Mouse (Mus musculus) left cerebral cortex, postnatal 4 days (tissue): Measurements from ENCODE around the gene Grid1. TPM values are rescaled to one million over a fixed set of nuclear protein-coding genes. Genes with fewer than 3 reads are reported as not detected.

Experiments
- DNase-seq: peaks from one replicate; pipeline ENCODE4 v3.0.0-alpha.2; 2022
- intact Hi-C: fragments of 180-260 bp; cut with DNase I; formaldehyde crosslinking; loops from one replicate; pipeline ENCODE4 v1.15.1; 2025
- total RNA-seq, 2 experiments: library from RNA; stranded (reverse); gene quantifications; 2 replicates each; pipeline ENCODE4 v1.2.3; 2021

Grid1 gene
- total RNA-seq, 2 experiments from 2014 or later, result 42.9 to 51.1 TPM

DNA sequence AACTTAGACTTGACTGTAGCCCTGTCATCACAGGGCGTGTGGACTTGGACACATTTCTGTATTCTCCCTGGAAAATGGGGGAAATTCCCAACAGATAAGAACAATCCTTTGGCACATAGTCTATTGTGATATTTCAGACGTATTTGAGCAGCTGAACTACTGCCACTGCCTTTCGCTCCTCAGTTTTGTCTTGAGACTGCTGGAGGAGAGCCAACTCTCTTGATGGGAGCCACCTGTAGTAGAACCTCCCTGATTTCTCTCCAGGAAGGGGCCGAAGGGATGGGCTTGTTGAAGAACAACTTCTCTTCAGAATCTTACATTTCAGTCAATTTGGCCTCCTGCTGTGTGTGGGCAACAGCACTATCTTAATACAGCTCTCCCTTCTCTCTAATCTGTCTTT lies 276.2 kb downstream of the Grid1 start:
- intact Hi-C loops, result no loop called here
- DNase-seq, result no peak

DNA sequence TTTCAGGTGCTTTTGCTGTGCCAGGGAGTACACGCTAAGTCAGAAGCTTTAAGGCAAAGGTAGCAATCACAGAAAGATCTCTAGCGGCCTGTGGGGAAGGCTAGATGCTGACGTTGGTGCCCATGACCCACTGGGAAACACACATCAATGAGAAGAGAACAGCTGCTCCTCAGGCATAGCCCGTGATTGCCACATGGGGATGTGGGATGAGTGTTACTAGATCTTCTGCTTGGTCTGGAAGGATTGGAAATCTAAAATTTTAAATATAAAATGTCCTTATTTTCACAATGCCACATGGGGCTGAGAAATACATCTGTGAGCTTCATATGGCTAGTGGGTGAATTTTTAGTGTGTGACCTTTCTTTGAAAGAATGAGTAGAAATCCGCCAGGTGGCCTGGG lies 277.3 kb downstream of the Grid1 start:
- DNase-seq, result no peak
- intact Hi-C loops, result no loop called here

DNA sequence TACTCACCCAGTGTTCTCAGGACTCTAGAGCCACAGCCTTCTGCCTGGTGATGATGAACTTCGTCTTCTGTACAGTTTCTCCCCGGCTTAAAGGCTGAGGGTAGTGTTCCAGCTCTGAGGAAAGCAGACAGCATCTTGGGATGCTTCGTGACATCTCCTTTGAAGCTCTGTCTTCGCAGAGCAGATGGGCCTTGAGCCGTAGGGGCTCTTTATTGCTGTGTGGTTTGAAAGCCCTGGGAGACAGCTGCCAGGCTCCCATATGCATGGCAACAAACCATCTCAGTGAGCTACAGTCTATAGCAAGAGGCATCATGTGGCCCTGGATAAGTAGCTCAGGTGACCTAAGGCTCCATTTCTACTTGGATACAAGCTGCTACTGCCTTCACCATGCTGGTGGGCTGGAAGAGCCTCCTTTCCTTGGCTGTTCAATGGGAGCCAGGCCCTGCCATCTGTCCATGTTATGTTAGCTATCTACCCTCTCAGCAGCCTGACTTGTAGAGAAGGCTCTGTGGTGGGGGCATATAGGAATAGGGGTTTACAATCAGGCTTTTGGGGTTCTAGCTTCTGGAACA lies 283.8 kb downstream of the Grid1 start:
- DNase-seq, result peak; percentile 24
- intact Hi-C loops, result no loop called here

- intact Hi-C loops, result no loop called here
- no peak for DNase-seq
Observed at GRCm38 (mm10) chr14:35107596-35107995, 287.7 kb downstream of the Grid1 start.

GRCm38 (mm10) chr14:35110928-35111327 lies 291.0 kb downstream of the Grid1 start:
- intact Hi-C loops, result no loop called here
- peak; percentile 61 for DNase-seq

GRCm38 (mm10) chr14:35112327-35113275 lies 292.7 kb downstream of the Grid1 start:
- DNase-seq, result peak; percentile 17

DNA sequence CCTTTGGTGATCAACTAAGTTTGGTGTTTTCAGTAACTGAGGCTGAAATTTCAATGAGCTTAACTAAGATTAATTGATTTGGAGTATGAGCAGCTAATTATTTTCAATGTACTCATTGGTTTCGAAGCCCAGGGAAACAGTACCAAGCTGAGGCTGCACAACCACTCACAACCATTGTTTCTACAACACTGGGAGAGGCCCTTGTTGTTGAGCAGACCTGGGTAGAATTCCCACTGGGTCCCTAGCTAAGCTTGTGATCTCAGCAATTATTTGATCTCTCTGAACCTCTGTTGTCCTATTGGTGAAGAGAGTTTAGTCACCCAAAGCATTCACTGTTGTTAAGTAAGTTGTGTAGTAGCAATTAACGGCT lies 293.4 kb downstream of the Grid1 start:
- no peak for DNase-seq
- intact Hi-C loops, result no loop called here

More at GRCm38 (mm10) chr14:35112327-35113275, 292.7 kb downstream of the Grid1 start:
- intact Hi-C loops, result no loop called here

DNA sequence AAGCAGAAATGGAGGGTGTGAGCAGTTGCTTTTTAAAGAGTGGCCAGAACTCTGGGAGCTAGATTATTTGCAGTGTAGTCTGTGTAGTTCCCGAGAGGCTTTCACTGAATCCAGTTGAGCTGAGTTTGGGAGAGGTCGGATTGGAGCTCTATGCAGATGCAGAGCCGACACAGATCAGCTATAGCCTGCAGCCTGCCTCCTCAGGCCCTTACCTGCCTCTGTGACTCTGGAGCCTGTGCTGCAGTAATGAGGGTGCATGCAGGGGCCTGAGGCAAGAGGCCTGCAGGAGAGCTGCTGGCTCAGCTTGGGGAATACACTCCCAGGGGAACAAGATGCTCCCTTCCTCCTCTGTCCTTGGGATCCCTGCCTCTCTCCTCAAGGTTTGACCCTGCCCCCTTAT lies 296.0 kb downstream of the Grid1 start:
- intact Hi-C loops, result no loop called here
- DNase-seq, result no peak

- intact Hi-C loops, result no loop called here
Observed at GRCm38 (mm10) chr14:35120089-35120488, 300.2 kb downstream of the Grid1 start.

GRCm38 (mm10) chr14:35120905-35121304 lies 301.0 kb downstream of the Grid1 start:
- DNase-seq, result no peak
- intact Hi-C loops, result no loop called here

More at GRCm38 (mm10) chr14:35120089-35120488, 300.2 kb downstream of the Grid1 start:
- DNase-seq, result no peak

DNA sequence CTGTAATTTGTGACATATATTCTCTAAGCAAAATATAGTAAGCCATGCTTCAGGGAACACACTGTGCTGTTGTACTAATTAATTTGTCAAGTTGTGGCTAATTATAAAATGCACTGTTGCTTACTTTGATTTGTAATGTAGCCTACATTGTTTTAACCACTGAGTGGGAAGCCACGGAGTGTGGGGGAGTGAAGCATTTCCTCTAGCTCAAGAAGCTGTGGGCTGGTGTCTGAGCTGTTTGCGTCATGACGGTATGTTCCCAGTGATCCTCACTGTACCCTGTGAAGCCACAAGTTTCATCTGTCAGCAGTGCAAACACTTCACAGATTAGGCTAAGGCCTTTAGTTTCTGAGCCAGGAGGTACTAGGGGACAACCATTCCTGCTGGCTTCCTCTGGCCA lies 302.2 kb downstream of the Grid1 start:
- no peak for DNase-seq
- intact Hi-C loops, result no loop called here

DNA sequence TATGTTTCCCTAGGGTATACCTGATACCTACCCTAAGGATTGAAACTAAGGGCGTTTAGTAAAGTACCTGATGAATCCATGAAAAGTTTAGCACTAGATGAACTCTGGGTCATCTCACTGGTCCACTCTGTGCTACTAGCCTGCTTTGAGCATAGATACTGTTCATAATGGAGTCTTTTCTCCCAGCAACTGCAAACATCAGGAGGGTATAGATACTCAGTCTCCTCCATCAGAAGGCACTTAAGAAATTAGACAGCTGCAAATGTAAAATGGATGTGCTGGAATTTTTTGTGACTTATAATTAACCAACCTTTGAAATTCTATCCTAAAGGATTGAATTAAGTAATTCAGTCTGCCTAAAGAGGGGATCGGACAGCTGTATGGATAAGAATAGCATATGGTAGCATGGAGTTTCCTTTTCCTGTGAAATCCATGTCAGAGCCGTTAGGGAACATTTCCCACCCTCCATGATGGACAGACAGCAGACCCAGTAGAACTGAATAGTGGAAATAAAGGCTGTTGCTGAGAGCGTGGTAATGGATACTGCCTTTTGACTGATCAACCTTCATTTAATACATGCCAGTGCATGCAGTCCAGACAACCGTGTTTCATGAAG lies 303.5 kb downstream of the Grid1 start:
- intact Hi-C loops, result no loop called here
- DNase-seq, result no peak

DNA sequence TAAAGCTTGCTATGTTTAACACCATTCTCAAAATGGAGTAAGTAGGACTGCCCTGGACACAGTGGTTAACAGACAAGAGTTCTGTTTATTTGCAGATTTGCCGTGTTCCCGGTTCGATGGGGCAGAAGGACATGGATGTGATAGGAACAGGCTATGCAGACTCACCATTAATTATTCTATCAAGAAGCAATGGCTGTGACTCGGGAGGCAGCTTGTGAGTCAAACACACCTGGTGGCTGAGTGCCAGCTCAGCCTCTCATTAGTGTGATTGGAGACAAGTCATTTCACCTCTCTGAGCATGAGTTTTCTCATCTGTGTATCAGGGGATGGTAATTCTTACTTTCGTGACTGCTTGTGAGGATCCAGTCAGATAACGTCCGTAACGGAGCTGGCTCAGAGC lies 307.7 kb downstream of the Grid1 start:
- no peak for DNase-seq
- intact Hi-C loops, result no loop called here

DNA sequence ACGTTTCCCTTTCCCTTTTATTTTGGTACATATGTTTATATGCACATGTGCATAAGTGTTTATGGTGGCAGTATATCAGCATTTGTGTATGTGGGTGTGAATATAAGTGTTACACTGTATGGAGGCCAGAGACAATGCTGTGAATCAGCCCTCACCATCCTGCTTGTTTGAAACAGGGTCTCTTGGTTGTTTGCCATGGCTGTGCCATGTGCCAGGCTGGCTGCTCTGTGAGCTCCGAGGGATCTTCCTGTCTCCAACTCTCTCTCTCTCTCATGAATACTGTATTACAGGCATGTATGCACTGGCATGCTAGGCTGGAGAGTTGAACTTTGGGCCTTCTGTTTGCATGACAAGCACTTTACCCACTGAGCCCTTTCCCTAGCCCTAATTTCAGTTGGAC lies 315.1 kb downstream of the Grid1 start:
- intact Hi-C loops, result no loop called here
- DNase-seq, result peak; percentile 16

DNA sequence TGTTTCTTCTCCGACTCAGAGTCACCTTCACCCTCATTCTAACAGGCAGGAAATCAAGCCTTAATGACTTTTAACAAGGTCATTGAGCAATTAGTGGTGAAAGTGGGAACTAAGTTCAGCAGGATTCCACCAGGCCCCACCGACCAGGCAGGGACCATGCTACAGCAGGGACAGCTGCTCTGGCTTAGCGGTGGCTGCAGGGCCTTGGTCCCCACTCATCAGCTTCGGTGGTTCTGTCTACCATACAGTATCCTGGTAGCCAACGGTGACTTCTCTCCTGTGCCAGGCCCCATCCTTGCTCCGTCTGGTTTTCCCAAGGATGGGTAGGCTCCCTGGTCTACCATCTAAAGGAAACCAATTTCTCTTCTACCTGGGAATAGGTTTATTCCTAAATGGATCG lies 318.2 kb downstream of the Grid1 start:
- DNase-seq, result no peak
- intact Hi-C loops, result no loop called here

DNA sequence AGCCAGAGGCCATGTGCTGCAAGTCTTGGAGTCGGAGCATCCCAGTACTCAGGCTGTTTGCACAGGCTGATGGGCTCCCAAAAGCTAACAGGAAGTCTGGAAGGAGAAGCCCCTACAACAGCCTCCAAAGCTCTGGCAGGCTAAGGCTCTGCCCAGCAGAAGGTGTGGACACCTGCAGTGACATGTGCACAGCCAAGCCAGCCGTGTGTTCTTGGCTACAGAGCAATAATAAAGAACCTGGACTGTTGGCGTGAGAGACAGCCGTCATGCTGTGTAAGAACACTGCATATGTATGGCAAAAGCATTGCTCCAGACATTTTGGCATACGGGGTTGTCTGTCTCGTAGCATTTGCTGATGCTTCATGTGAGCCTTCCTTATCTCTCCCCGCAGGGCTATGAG lies 319.9 kb downstream of the Grid1 start:
- intact Hi-C loops, result no loop called here
- peak; percentile 68 for DNase-seq

GRCm38 (mm10) chr14:35152450-35152849 lies 332.5 kb downstream of the Grid1 start:
- peak; percentile 21 for DNase-seq
- intact Hi-C loops, result no loop called here

DNA sequence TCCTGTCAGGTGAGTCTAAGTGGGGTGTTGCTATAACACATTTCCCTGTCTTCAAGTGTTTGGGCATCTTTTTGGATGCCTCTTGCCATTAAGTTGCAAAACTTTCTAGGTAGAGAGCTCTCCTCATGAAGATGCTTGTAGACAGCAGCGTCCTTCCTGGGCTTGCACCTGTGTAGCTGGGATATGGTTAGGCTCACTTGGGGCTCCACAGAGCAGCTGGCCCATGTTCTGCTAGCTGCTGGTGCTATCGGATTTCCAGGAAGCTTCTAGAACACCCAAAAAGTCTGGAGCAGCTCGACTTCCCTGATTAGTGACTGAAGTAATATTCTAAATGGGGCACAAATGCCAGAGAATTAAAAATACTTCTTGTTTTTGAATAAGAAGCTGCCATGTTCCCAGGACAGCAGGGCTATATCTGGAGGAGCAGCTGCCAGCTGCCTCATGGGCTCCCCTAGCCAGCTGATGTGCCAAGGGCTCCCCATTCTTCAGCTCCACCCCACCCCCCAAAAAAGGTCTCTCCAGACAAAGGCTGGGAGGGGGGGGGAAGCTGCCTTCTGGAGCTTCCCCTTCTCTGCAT lies 333.9 kb downstream of the Grid1 start:
- intact Hi-C loops, result no loop called here
- DNase-seq, result no peak

DNA sequence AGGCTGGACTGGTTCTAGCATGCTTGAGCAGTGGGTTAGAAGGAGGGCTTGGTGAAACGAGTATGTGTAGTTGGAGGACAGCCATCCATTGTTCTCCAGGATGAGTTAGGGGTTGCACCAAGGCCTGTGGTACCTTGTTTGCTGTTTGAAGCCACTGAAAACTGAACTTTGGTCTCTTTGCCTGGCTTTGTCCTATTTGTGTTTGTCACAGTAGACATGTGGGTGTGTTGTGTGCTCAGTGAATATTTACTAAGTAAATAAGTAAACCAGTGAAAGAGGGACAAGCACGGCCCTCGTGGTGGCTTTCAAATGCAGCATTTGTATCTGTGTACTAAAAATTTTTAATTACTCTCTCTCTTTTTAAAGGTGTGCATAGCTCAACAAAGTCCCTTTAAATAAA lies 334.5 kb downstream of the Grid1 start:
- intact Hi-C loops, result no loop called here

GRCm38 (mm10) chr14:35157069-35157655 lies 337.3 kb downstream of the Grid1 start:
- intact Hi-C loops, result no loop called here
- DNase-seq, result peak; percentile 43

More for the DNA sequence above, 334.5 kb downstream of the Grid1 start:
- DNase-seq, result no peak

DNA sequence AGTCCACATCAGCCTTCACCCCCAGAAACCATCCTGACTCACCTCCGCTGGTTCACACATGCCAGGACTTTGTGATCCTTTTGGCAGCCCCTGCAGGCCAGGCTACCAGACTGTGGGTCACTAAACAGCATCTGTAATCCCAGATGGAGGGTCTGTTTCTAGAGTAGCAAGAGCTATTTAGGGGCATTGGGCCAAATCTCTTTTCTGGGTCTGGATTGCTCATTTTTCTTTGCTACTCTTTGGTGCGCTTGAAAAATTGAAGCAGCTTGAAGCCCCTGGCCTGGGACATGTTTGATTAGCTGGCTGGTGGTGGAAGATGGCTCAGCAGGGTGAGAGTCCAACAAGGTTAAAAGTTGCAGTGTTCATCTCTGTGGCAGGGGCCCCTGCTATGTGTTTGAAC lies 339.4 kb downstream of the Grid1 start:
- no peak for DNase-seq

More for the DNA sequence above, 339.4 kb downstream of the Grid1 start:
- intact Hi-C loops, result no loop called here
